Mouse (Mus musculus) Muller cell, postnatal 12 days (primary cell): ENCODE results near the gene Epha2.

Experiments used
- DNase-seq: peaks from one replicate; pipeline ENCODE4 v3.0.0-alpha.2; 2015; ENCODE audit errors: inconsistent ontology term

Gene Epha2

GRCm38 (mm10) chr4:141367997-141368791, 67.2 kb downstream of the Epha2 start, which contains the start of gene Fam131c:
TSS of gene Fam131c (plus strand) at chr4:141368220.
- DNase-seq, result peak; percentile 66

- DNase-seq, result no peak
Measured at GRCm38 (mm10) chr4:141372426-141372825, 71.4 kb downstream of the Epha2 start.
